Mouse (Mus musculus) midbrain, postnatal 0 days (tissue): Measurements from ENCODE around the gene Trp53tg5. TPM values are rescaled to one million over a fixed set of nuclear protein-coding genes. Genes with fewer than 3 reads are reported as not detected.

Experiments
- ATAC-seq: fragments of 200-750 bp; cut with Nextera tagmentation; 2 replicates; pipeline ENCODE4 v1.8.0; 2017; ENCODE audit warnings: moderate number of reproducible peaks, mild to moderate bottlenecking, moderate TSS enrichment, moderate library complexity; ENCODE audit not compliant: low FRiP score
- DNase-seq: peaks from one replicate; pipeline ENCODE4 v3.0.0-alpha.2; 2015; ENCODE audit warnings: low spot score
- H3K27ac ChIP-seq: fragments of 300-500 bp; sonication (generic); 2 replicates; pipeline ENCODE4 v1.5.1; 2014; ENCODE audit warnings: low read depth, mild to moderate bottlenecking, low read length, mixed read lengths
- H3K27me3 ChIP-seq: fragments of 300-500 bp; sonication (generic); 2 replicates; pipeline ENCODE4 v1.6.1; 2014; ENCODE audit warnings: low read length, control low read depth, mixed read lengths; ENCODE audit not compliant: insufficient read depth
- H3K36me3 ChIP-seq: fragments of 300-500 bp; sonication (generic); 2 replicates; pipeline ENCODE4 v1.6.1; 2014; ENCODE audit warnings: low read length, control low read depth, mixed read lengths; ENCODE audit not compliant: insufficient read depth
- H3K4me1 ChIP-seq: fragments of 300-500 bp; sonication (generic); 2 replicates; pipeline ENCODE4 v1.6.1; 2014; ENCODE audit warnings: mild to moderate bottlenecking, control low read depth, antibody characterized with exemption, low read length, mixed read lengths; ENCODE audit not compliant: insufficient read depth
- H3K4me2 ChIP-seq: fragments of 300-500 bp; sonication (generic); 2 replicates; pipeline ENCODE4 v1.6.1; 2014; ENCODE audit warnings: low read depth, mild to moderate bottlenecking, low read length, mixed read lengths; ENCODE audit not compliant: poor library complexity, severe bottlenecking
- H3K4me3 ChIP-seq: fragments of 300-500 bp; sonication (generic); 2 replicates; pipeline ENCODE4 v1.5.1; 2014; ENCODE audit warnings: low read depth, mild to moderate bottlenecking, low read length, moderate library complexity
- H3K9ac ChIP-seq: fragments of 300-500 bp; sonication (generic); replicated peaks from 2 replicates; pipeline ENCODE4 v1.6.1; 2014; ENCODE audit warnings: mild to moderate bottlenecking, low read length, moderate library complexity, mixed read lengths; ENCODE audit not compliant: poor library complexity, severe bottlenecking
- H3K9me3 ChIP-seq: fragments of 300-500 bp; sonication (generic); 2 replicates; pipeline ENCODE4 v1.6.1; 2016; ENCODE audit warnings: low read length, control low read depth
- CTCF ChIP-seq: IDR thresholded peaks from 2 replicates; pipeline ENCODE4 v1.5.1; 2016; ENCODE audit warnings: antibody characterized with exemption, mild to moderate bottlenecking
- WGBS: fragments of 180-500 bp; shearing (Covaris S2); extraction: QIAGEN DNeasy Blood & Tissue Kit; methylation state at CpG from one replicate; pipeline ENCODE4 v1.1.7; 2014; 5-methylcytosine and 5-hydroxymethylcytosine counted together
- polyA plus RNA-seq: library from polyadenylated mRNA; unstranded; fragments of >200 nt; fragmentation: Nextera tagmentation; extraction: Ambion mirVana; gene quantifications from 2 replicates; pipeline ENCODE4 v1.2.1, GENCODE M21; 2015
- total RNA-seq: library from RNA; depleted of rRNA; stranded (reverse); fragments of >200 nt; gene quantifications from 2 replicates; pipeline ENCODE4 v1.2.3, GENCODE M21; 2014

Trp53tg5 gene
- total and polyA plus RNA-seq, 2 experiments from 2014 or later = not detected

GRCm38 (mm10) chr2:164455421-164456190, 17.9 kb downstream of the Trp53tg5 start:
- Histone ChIP-seq H3K4me2 (no peak overlapping the region), H3K4me3 (no peak overlapping the region), H3K27me3 (no peaks in the 10 kb centered on the region), H3K4me1 (no peaks in the 10 kb centered on the region), H3K27ac (no peak overlapping the region), H3K9ac (no peak overlapping the region), H3K9me3 (no peaks in the 10 kb centered on the region), H3K36me3 (no peaks in the 10 kb centered on the region)
- WGBS = 65% methylated on average over 6 of the region's 6 CpGs
- no peak for ATAC-seq
- TF ChIP-seq CTCF = no peak
- no peak for DNase-seq

GRCm38 (mm10) chr2:164454846-164455245, 18.7 kb downstream of the Trp53tg5 start:
- ATAC-seq = no peak
- 0 out of 2 replicates have a peak, but pooled peaks cover 4% of the 10 kb centered on the region for H3K9me3 ChIP-seq
- H3K9ac ChIP-seq = no peak overlapping the region
- H3K4me1 ChIP-seq = no peaks in the 10 kb centered on the region
- no peak overlapping the region for H3K4me3 ChIP-seq
- no peak overlapping the region for H3K4me2 ChIP-seq
- H3K36me3 ChIP-seq = no peaks in the 10 kb centered on the region
- no peaks in the 10 kb centered on the region for H3K27me3 ChIP-seq
- H3K27ac ChIP-seq = no peak overlapping the region
- WGBS = 87% methylated on average over 10 of the region's 10 CpGs
- TF ChIP-seq CTCF = no peak
- no peak for DNase-seq

GRCm38 (mm10) chr2:164453887-164454500, 19.5 kb downstream of the Trp53tg5 start:
- 0 out of 2 replicates have a peak, but pooled peaks cover 4% of the 10 kb centered on the region for H3K9me3 ChIP-seq
- H3K27ac ChIP-seq = no peak overlapping the region
- H3K4me1 ChIP-seq = no peaks in the 10 kb centered on the region
- no peak overlapping the region for H3K9ac ChIP-seq
- no peak overlapping the region for H3K4me3 ChIP-seq
- no peak for TF ChIP-seq CTCF
- no peak for ATAC-seq
- no peaks in the 10 kb centered on the region for H3K36me3 ChIP-seq
- no peak overlapping the region for H3K4me2 ChIP-seq
- DNase-seq = no peak
- no peaks in the 10 kb centered on the region for H3K27me3 ChIP-seq
- WGBS = 76% methylated on average over 7 of the region's 7 CpGs

- DNase-seq = no peak
- Histone ChIP-seq H3K9ac (no peak overlapping the region), H3K27me3 (no peaks in the 10 kb centered on the region), H3K4me1 (no peaks in the 10 kb centered on the region), H3K9me3 (0 out of 2 replicates have a peak, but pooled peaks cover 4% of the 10 kb centered on the region), H3K4me2 (no peak overlapping the region), H3K4me3 (no peak overlapping the region), H3K27ac (no peak overlapping the region), H3K36me3 (no peaks in the 10 kb centered on the region)
- no peak for ATAC-seq
- WGBS = 87% methylated on average over 14 of the region's 14 CpGs
- no peak for TF ChIP-seq CTCF
Observed at GRCm38 (mm10) chr2:164453047-164453757, 20.3 kb downstream of the Trp53tg5 start.

- ATAC-seq (no peak), DNase-seq (no peak)
- 57% methylated on average over 13 of the region's 13 CpGs for WGBS
- H3K4me2 ChIP-seq = no peak overlapping the region
- H3K4me1 ChIP-seq = no peaks in the 10 kb centered on the region
- H3K27me3 ChIP-seq = no peaks in the 10 kb centered on the region
- no peak overlapping the region for H3K4me3 ChIP-seq
- no peak overlapping the region for H3K9ac ChIP-seq
- H3K27ac ChIP-seq = no peak overlapping the region
- 0 out of 2 replicates have a peak, but pooled peaks cover 4% of the 10 kb centered on the region for H3K9me3 ChIP-seq
- no peak for TF ChIP-seq CTCF
- no peaks in the 10 kb centered on the region for H3K36me3 ChIP-seq
Observed at GRCm38 (mm10) chr2:164452000-164452676, 21.4 kb downstream of the Trp53tg5 start.
